Mouse (Mus musculus) liver, embryonic 14.5 days (tissue): ENCODE results near the gene Stard13. TPM values are rescaled to one million over a fixed set of nuclear protein-coding genes. Genes with fewer than 3 reads are reported as not detected.

ENCODE experiments used
- ATAC-seq: fragments of 200-750 bp; cut with Nextera tagmentation; 2 replicates; pipeline ENCODE4 v1.8.0; 2017; ENCODE audit warnings: moderate number of reproducible peaks, mild to moderate bottlenecking, moderate library complexity; ENCODE audit not compliant: insufficient read depth
- DNase-seq, 3 experiments: peaks; one replicate each; pipeline ENCODE4 v3.0.0-alpha.2; 2012 to 2013; ENCODE audit warnings: low read depth in 3 of 3, low spot score in 3 of 3
- H3K27ac ChIP-seq: fragments of 300-500 bp; sonication (generic); 2 replicates; pipeline ENCODE4 v1.5.1; 2014; ENCODE audit warnings: moderate library complexity, mild to moderate bottlenecking, control low read depth, inconsistent platforms
- H3K27me3 ChIP-seq: fragments of 300-500 bp; sonication (generic); 2 replicates; pipeline ENCODE4 v1.6.1; 2014; ENCODE audit warnings: mild to moderate bottlenecking, low read length, moderate library complexity; ENCODE audit not compliant: control insufficient read depth, insufficient read depth
- H3K36me3 ChIP-seq: fragments of 300-500 bp; sonication (generic); replicated peaks from 2 replicates; pipeline ENCODE4 v1.6.1; 2014; ENCODE audit warnings: low read depth; ENCODE audit not compliant: control insufficient read depth, insufficient read depth
- H3K4me1 ChIP-seq, 2 experiments: fragments of 200-500 bp in 1 of 2; fragments of 300-500 bp in 1 of 2; sonication (generic) in 1 of 2; replicated peaks; 2 replicates each; pipeline ENCODE4 v1.6.1; 2012 to 2014; ENCODE audit warnings: antibody characterized with exemption in 1 of 2, inconsistent platforms in 1 of 2, low read length in 1 of 2; ENCODE audit not compliant: control insufficient read depth in 2 of 2, insufficient read depth in 2 of 2
- H3K4me2 ChIP-seq: fragments of 300-500 bp; sonication (generic); 2 replicates; pipeline ENCODE4 v1.6.1; 2014; ENCODE audit warnings: low read depth, mild to moderate bottlenecking, control low read depth, moderate library complexity
- H3K4me3 ChIP-seq, 2 experiments: fragments of 200-500 bp in 1 of 2; fragments of 300-500 bp in 1 of 2; sonication (generic) in 1 of 2; 2 replicates each; pipeline ENCODE4 v1.5.1; 2012 to 2014; ENCODE audit warnings: low read depth in 2 of 2, low read length in 2 of 2, mild to moderate bottlenecking in 2 of 2, control low read depth in 1 of 2, inconsistent platforms in 1 of 2, moderate library complexity in 1 of 2; ENCODE audit not compliant: insufficient read depth in 1 of 2
- H3K9ac ChIP-seq: fragments of 300-500 bp; sonication (generic); replicated peaks from 2 replicates; pipeline ENCODE4 v1.6.1; 2014; ENCODE audit warnings: mild to moderate bottlenecking, control low read depth, moderate library complexity
- H3K9me3 ChIP-seq: fragments of 300-500 bp; sonication (generic); 2 replicates; pipeline ENCODE4 v1.6.1; 2016; ENCODE audit warnings: low read length, mixed read lengths; ENCODE audit not compliant: control insufficient read depth
- CTCF ChIP-seq: IDR thresholded peaks from 2 replicates; pipeline ENCODE4 v1.5.1; 2016; ENCODE audit warnings: antibody characterized with exemption, low read depth, control low read depth
- EP300 ChIP-seq: IDR thresholded peaks from 2 replicates; pipeline ENCODE4 v1.6.1; 2016; ENCODE audit warnings: antibody characterized with exemption, low read depth
- WGBS: fragments of 180-500 bp; shearing (Covaris S2); extraction: QIAGEN DNeasy Blood & Tissue Kit; methylation state at CpG from one replicate; pipeline ENCODE4 v1.1.7; 2014; ENCODE audit not compliant: insufficient replicate concordance; 5-methylcytosine and 5-hydroxymethylcytosine counted together
- polyA plus RNA-seq, 2 experiments: library from polyadenylated mRNA; depleted of rRNA in 1 of 2; stranded (reverse) in 1 of 2; unstranded in 1 of 2; fragments of >200 nt; fragmentation: Nextera tagmentation in 1 of 2; extraction: Ambion mirVana in 1 of 2; gene quantifications; 2 replicates each; pipeline versions ENCODE4 v1.2.1 to v1.2.3; 2012 to 2014

The Stard13 gene
- polyA plus RNA-seq, 2 experiments = 0.56 to 1.1 TPM

- Histone ChIP-seq H3K36me3 (no peaks in the 10 kb centered on the region), H3K27me3 (peaks cover 17% of the 10 kb centered on the region), H3K27ac (no peak overlapping the region), H3K4me1 (no peaks in the 10 kb centered on the region), H3K4me3 (no peak overlapping the region), H3K9me3 (no peaks in the 10 kb centered on the region), H3K9ac (no peak overlapping the region), H3K4me2 (no peak overlapping the region)
- 59% methylated on average over 4 of the region's 4 CpGs for WGBS
- DNase-seq (no peak), ATAC-seq (no peak)
- TF ChIP-seq EP300 (no peak), CTCF (no peak)
Measured at GRCm38 (mm10) chr5:151231411-151231810, 2.2 kb downstream of the Stard13 start.

DNA sequence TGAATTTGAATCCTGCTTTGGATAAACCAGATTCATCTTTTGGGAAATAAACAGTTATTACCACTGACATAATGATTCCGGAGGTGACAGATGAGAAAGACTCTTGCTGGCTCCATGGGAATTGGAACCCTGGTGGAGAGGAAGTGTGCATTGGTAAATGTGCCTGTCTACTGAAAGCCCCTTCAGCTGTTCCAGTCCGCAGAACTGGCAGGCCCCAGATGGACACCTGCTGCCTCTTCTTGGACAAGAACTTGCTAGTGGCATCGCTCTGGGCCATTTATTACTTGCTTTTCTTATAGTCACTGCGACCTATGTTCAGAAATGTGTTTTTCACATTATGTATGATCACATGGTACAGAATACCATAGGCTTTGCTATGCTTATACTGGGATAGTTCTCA is 3.2 kb downstream of the Stard13 start:
- TF ChIP-seq CTCF (no peak), EP300 (no peak)
- 68% methylated on average over 4 of the region's 4 CpGs for WGBS

DNA sequence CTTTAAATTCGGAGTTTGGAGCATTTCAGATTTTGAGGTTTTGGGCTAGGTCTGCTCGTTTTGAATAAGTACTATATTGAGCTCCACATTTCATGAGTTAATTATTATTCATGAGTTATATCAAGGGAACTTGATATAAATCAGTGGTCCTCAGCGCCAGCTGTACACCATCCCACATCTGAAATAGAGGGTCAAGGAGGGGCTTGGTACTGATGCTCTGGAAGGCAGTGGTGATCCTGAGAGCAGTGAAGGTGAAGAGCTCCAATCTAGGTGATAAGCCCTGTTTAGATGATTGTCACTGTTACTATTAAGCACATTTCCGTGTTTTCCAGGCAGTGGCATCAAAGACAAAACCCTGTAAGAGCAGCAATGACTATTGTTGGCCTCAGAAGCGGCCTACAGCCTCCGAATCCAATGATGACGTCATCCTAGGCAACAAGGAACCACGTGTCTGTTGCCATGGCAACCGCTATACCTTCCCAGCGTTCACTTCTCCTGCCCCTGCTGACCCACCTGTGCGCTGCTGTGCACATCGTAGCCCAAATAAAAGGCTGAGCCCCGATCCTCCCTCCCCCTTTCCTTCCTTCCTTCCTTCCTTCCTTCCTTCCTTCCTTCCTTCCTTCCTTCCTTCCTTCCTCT is 5.2 kb downstream of the Stard13 start:
- ATAC-seq = no peak
- Histone ChIP-seq H3K27me3 (peaks cover 8% of the 10 kb centered on the region), H3K9ac (no peak overlapping the region), H3K4me2 (no peak overlapping the region), H3K4me1 (no peaks in the 10 kb centered on the region), H3K27ac (no peak overlapping the region), H3K4me3 (no peak overlapping the region), H3K9me3 (no peaks in the 10 kb centered on the region), H3K36me3 (no peaks in the 10 kb centered on the region)
- WGBS = 53% methylated on average over 13 of the region's 13 CpGs
- DNase-seq = no peak
- TF ChIP-seq EP300 (no peak), CTCF (no peak)

More for the DNA sequence above, 3.2 kb downstream of the Stard13 start:
- Histone ChIP-seq H3K27ac (no peak overlapping the region), H3K4me1 (no peaks in the 10 kb centered on the region), H3K9ac (no peak overlapping the region), H3K27me3 (peaks cover 17% of the 10 kb centered on the region), H3K4me3 (no peak overlapping the region), H3K9me3 (no peaks in the 10 kb centered on the region), H3K4me2 (no peak overlapping the region), H3K36me3 (no peaks in the 10 kb centered on the region)
- ATAC-seq (no peak), DNase-seq (no peak)

- 49% methylated on average over 4 of the region's 4 CpGs for WGBS
- H3K36me3 ChIP-seq = no peaks in the 10 kb centered on the region
- H3K9ac ChIP-seq = no peak overlapping the region
- H3K9me3 ChIP-seq = no peaks in the 10 kb centered on the region
- H3K4me2 ChIP-seq = no peak overlapping the region
- ATAC-seq = no peak
- TF ChIP-seq CTCF = no peak
- TF ChIP-seq EP300 = no peak
- no peak for DNase-seq
- no peak overlapping the region for H3K4me3 ChIP-seq
- H3K4me1 ChIP-seq = no peaks in the 10 kb centered on the region
- no peak overlapping the region for H3K27ac ChIP-seq
- no peaks in the 10 kb centered on the region for H3K27me3 ChIP-seq
Measured at GRCm38 (mm10) chr5:151223696-151224366, 9.8 kb downstream of the Stard13 start.

DNA sequence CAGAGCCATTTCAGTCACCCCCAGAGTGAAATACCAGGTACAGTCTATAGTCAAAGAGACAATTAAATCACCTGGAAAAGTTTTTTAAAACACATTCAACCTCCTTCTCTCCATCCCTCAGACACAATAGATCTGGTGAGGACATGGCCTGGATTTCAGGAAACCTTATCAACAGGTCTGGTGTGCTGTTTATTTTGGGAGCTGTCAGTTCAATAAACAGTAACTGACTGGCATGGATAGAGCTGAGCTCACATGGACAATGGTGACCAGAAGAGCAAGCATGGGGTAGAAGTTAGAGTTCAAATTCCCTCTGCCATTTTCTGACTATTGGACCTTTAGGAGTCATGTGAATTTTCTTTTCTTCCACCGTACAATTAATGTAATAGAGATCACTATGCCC is 10.8 kb downstream of the Stard13 start:
- H3K27ac ChIP-seq = no peak overlapping the region
- H3K4me1 ChIP-seq = no peaks in the 10 kb centered on the region
- no peak overlapping the region for H3K9ac ChIP-seq
- TF ChIP-seq CTCF = no peak
- no peak for TF ChIP-seq EP300
- 50% methylated on average over 1 of the region's 1 CpGs for WGBS
- no peaks in the 10 kb centered on the region for H3K9me3 ChIP-seq
- H3K4me2 ChIP-seq = no peak overlapping the region
- DNase-seq (no peak), ATAC-seq (no peak)
- H3K36me3 ChIP-seq = no peaks in the 10 kb centered on the region
- no peaks in the 10 kb centered on the region for H3K27me3 ChIP-seq
- H3K4me3 ChIP-seq = no peak overlapping the region
